ENCODE assay signal across 18 mouse cellular contexts in genomic region chr6:18153031-18153430, GRCm38 (mm10). TPM values are rescaled to one million over a fixed set of nuclear protein-coding genes. Genes with fewer than 3 reads are reported as not detected.
DNase-seq lines count a peak whose midpoint lies in the region.
"Had no signal": no experiment of that assay in that cellular context is flagged by ENCODE, and none has a peak within 500 bp of the region (broad histone marks: within the 10 kb centered on the region; RNA-seq: fewer than 3 reads in every experiment).

No protein-coding gene starts in this region.

- H3K36me3 ChIP-seq in heart, embryonic 10.5 days, result no peaks in the 10 kb centered on the region
- H3K36me3 ChIP-seq: neural tube, embryonic 12.5 days had no signal

- H3K4me3 ChIP-seq in heart, embryonic 10.5 days, result no peak overlapping the region
- H3K4me3 ChIP-seq: neural tube, embryonic 12.5 days had no signal

- H3K27me3 ChIP-seq in heart, embryonic 10.5 days (ENCODE audit: insufficient read depth, poor library complexity, severe bottlenecking), result no peaks in the 10 kb centered on the region
- H3K27me3 ChIP-seq: CH12.LX; neural tube, embryonic 12.5 days had no signal

- no peaks in the 10 kb centered on the region for H3K4me1 ChIP-seq in heart, embryonic 10.5 days
- H3K4me1 ChIP-seq: neural tube, embryonic 12.5 days had no signal

- WGBS in heart, embryonic 10.5 days, result 64% methylated on average over 4 of the region's 4 CpGs

- no peaks in the 10 kb centered on the region for H3K9me3 ChIP-seq in heart, embryonic 10.5 days
- H3K9me3 ChIP-seq: neural tube, embryonic 12.5 days had no signal

- H3K27ac ChIP-seq in heart, embryonic 10.5 days, result no peak overlapping the region
- H3K27ac ChIP-seq: neural tube, embryonic 12.5 days had no signal

- intact Hi-C loops in left cerebral cortex, postnatal 4 days (cut with DNase I), result no loop called here

- peak; percentile 90 for DNase-seq in heart, adult 11 months
- no peak for DNase-seq in heart, embryonic 10.5 days (ENCODE audit: low spot score)
- peak; percentile 34 for DNase-seq in left cerebral cortex, postnatal 4 days
- DNase-seq in left cerebral cortex, adult 11 months (ENCODE audit: low spot score), result no peak
- DNase-seq in brain, adult 2 months (ENCODE audit: low read depth, low spot score), result peak; percentile 50
- peak; percentile 51 for DNase-seq in testis, postnatal 10 days (ENCODE audit: low spot score)
- DNase-seq in ovary, postnatal 10 days (ENCODE audit: low spot score), result no peak
- DNase-seq: liver; lung, embryonic 14.5 days had no signal

RNA-seq across cellular contexts. Expression of gene Cftr, which starts 17.5 kb away (rescaled TPM):
- polyA plus RNA-seq in heart, embryonic 10.5 days (2016; fragmentation: Nextera tagmentation; extraction: Ambion mirVana), result 0.14 and 0.29 TPM in 2 replicates
- under 1 TPM; 0.77 to 0.98 TPM for total RNA-seq in left cerebral cortex, postnatal 4 days (2021)
- total RNA-seq: CH12.LX; common myeloid progenitor, adult 5-6 weeks; gastrocnemius, postnatal 4 days; megakaryocyte progenitor cell, adult 5-6 weeks had no signal

RNA-seq across cellular contexts. Expression of gene Asz1, which starts 44.2 kb away (rescaled TPM):
- polyA plus RNA-seq in heart, embryonic 10.5 days (2016; fragmentation: Nextera tagmentation; extraction: Ambion mirVana), result 0.26 TPM in 1 of 2 replicates, not detected in the other
- total RNA-seq in left cerebral cortex, postnatal 4 days (2021), result not detected
- total RNA-seq: adrenal gland, adult 18-20 months; CH12.LX; common myeloid progenitor, adult 5-6 weeks; gastrocnemius, postnatal 4 days; megakaryocyte progenitor cell, adult 5-6 weeks had no signal
- polyA plus RNA-seq: forebrain, embryonic 14.5 days; hindbrain, embryonic 11.5 days; midbrain, embryonic 16.5 days; neural tube, embryonic 12.5 days had no signal

Comparison
In these comparisons a context has a peak if more than half of its experiments do, and no peak if none do; other contexts are left out.
1. DNase-seq: peak in heart, adult 11 months (single experiment), left cerebral cortex, postnatal 4 days (single experiment), brain, adult 2 months (single experiment) and testis, postnatal 10 days (single experiment); none in heart, embryonic 10.5 days (single experiment), left cerebral cortex, adult 11 months (single experiment) and ovary, postnatal 10 days (single experiment).